Mouse (Mus musculus) heart, embryonic 14.5 days (tissue): ENCODE data around the gene Ttc39a. TPM values are rescaled to one million over a fixed set of nuclear protein-coding genes. Genes with fewer than 3 reads are reported as not detected.
A peak's percentile ranks its signal among the peaks of the same experiment; 100 is the strongest.

Source experiments
- ATAC-seq: fragments of 200-750 bp; cut with Nextera tagmentation; 2 replicates; pipeline ENCODE4 v1.8.0; 2017; ENCODE audit warnings: low read depth, moderate TSS enrichment; ENCODE audit not compliant: insufficient number of reproducible peaks, insufficient read depth, low FRiP score
- H3K27ac ChIP-seq, 2 experiments: fragments of 200-500 bp in 1 of 2; fragments of 300-500 bp in 1 of 2; sonication (generic) in 1 of 2; replicated peaks in 1 of 2; 2 replicates each; pipeline ENCODE4 v1.5.1; 2012 to 2014; ENCODE audit warnings: low read depth in 2 of 2, low read length in 2 of 2, control low read depth in 1 of 2, mild to moderate bottlenecking in 1 of 2, mixed read lengths in 1 of 2; ENCODE audit not compliant: control insufficient read depth in 1 of 2, insufficient read depth in 1 of 2
- H3K27me3 ChIP-seq: fragments of 300-500 bp; sonication (generic); 2 replicates; pipeline ENCODE4 v1.6.1; 2014; ENCODE audit warnings: mild to moderate bottlenecking, low read length, control low read depth; ENCODE audit not compliant: control insufficient read depth, insufficient read depth
- H3K36me3 ChIP-seq: fragments of 300-500 bp; sonication (generic); 2 replicates; pipeline ENCODE4 v1.6.1; 2014; ENCODE audit warnings: mild to moderate bottlenecking, control low read depth, low read length, mixed read lengths; ENCODE audit not compliant: control insufficient read depth, insufficient read depth
- H3K4me1 ChIP-seq, 2 experiments: fragments of 200-500 bp in 1 of 2; fragments of 300-500 bp in 1 of 2; sonication (generic) in 1 of 2; 2 replicates each; pipeline ENCODE4 v1.6.1; 2012 to 2014; ENCODE audit warnings: low read length in 2 of 2, control low read depth in 1 of 2, mixed read lengths in 1 of 2; ENCODE audit not compliant: control insufficient read depth in 2 of 2, insufficient read depth in 2 of 2
- H3K4me2 ChIP-seq: fragments of 300-500 bp; sonication (generic); 2 replicates; pipeline ENCODE4 v1.6.1; 2014; ENCODE audit warnings: mild to moderate bottlenecking, low read length
- H3K4me3 ChIP-seq, 2 experiments: fragments of 200-500 bp in 1 of 2; fragments of 300-500 bp in 1 of 2; sonication (generic) in 1 of 2; 2 replicates each; pipeline ENCODE4 v1.5.1; 2012 to 2014; ENCODE audit warnings: low read length in 2 of 2, mild to moderate bottlenecking in 2 of 2, control low read depth in 1 of 2, low read depth in 1 of 2, moderate library complexity in 1 of 2; ENCODE audit not compliant: control insufficient read depth in 1 of 2, insufficient read depth in 1 of 2
- H3K9ac ChIP-seq: fragments of 300-500 bp; sonication (generic); 2 replicates; pipeline ENCODE4 v1.6.1; 2014; ENCODE audit warnings: mild to moderate bottlenecking, low read length
- H3K9me3 ChIP-seq: fragments of 300-500 bp; sonication (generic); 2 replicates; pipeline ENCODE4 v1.6.1; 2016; ENCODE audit warnings: low read length, control low read depth; ENCODE audit not compliant: control insufficient read depth
- WGBS: fragments of 180-500 bp; shearing (Covaris S2); extraction: QIAGEN DNeasy Blood & Tissue Kit; methylation state at CpG from one replicate; pipeline ENCODE4 v1.1.7; 2014; 5-methylcytosine and 5-hydroxymethylcytosine counted together
- polyA plus RNA-seq: library from polyadenylated mRNA; unstranded; fragments of >200 nt; fragmentation: Nextera tagmentation; extraction: Ambion mirVana; gene quantifications from 2 replicates; pipeline ENCODE4 v1.2.1, GENCODE M21; 2014

The Ttc39a gene
- polyA plus RNA-seq, 1 experiment from 2014 or later = 7.7 TPM

DNA sequence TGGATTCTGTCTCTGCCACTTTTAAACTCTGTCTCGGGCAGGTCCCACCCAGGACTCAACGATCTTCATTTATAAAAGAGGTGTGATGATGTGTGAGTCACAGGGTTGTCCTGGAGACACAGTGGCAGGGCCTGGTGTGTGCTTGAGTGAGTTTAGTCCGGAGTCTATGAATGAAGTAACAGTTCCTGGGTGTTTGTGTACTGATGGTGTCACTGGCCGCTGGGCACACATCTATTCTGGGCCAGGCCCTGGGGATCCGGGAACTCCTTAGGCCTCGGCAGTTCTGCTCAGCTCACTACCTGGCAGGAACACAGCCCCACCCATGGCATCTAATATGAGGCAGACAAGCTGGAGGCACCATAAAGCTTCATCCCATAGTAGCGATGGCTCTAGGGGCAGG lies 15.2 kb downstream of the Ttc39a start:
- Histone ChIP-seq H3K4me3 (no peak overlapping the region), H3K4me1 (peaks cover 6 to 11% of the 10 kb centered on the region in 2 experiments; a peak in 2 of 4 replicates), H3K9me3 (no peaks in the 10 kb centered on the region), H3K4me2 (no peak overlapping the region), H3K9ac (no peak overlapping the region), H3K27ac (no peak overlapping the region), H3K36me3 (no peaks in the 10 kb centered on the region; the same call in 1 of the 2 replicates), H3K27me3 (no peaks in the 10 kb centered on the region)
- WGBS = 63% methylated on average over 7 of the region's 7 CpGs
- no peak for ATAC-seq

DNA sequence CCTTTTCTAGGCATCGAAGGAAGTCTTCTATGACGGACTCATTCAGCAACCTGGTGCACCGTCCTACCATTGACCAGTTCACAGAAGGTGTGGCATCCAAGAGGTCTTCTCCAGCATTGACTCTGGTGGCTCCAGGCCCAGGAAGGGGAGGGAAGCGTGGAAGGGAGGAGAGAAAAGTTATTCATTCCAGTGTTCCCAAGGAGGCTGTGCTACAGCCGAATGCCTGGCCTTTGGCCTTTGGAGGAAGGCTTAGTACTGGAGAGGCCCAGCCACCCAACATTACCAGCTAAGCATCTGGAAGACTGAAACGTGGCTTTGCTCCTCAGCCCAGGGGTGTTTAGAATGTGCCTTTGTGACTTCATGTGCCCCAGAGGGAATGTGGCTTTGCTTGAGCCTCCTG lies 16.0 kb downstream of the Ttc39a start:
- Histone ChIP-seq H3K4me3 (no peak overlapping the region), H3K9me3 (no peaks in the 10 kb centered on the region), H3K9ac (no peak overlapping the region), H3K36me3 (no peaks in the 10 kb centered on the region; the same call in 1 of the 2 replicates), H3K27me3 (no peaks in the 10 kb centered on the region), H3K4me2 (no peak overlapping the region), H3K27ac (no peak overlapping the region), H3K4me1 (peaks cover 6 to 11% of the 10 kb centered on the region in 2 experiments; a peak in 2 of 4 replicates)
- ATAC-seq = no peak
- 75% methylated on average over 6 of the region's 6 CpGs for WGBS

DNA sequence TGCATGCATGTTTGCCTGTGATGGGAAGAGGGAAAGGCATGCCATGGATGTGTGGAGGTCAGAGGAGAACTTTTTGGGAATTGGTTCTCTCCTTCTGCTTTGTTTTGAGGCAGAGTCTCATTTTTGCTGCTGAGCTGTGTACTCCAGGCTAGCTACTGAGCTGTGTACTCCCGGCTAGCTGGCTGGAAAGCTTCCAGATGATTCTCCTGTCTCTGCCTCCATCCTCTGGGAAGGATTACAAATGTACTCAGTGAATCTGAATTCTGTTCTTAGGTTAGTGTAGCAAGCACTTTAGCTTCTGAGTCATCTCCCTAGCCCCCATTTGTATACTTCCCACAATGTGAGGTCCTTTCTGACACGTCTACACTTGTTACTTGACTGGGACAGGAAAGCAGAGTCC lies 17.0 kb downstream of the Ttc39a start:
- Histone ChIP-seq H3K27me3 (no peaks in the 10 kb centered on the region), H3K27ac (no peak overlapping the region), H3K9me3 (no peaks in the 10 kb centered on the region), H3K4me2 (no peak overlapping the region), H3K4me3 (no peak overlapping the region), H3K36me3 (no peaks in the 10 kb centered on the region; the same call in 1 of the 2 replicates), H3K4me1 (peaks cover 6 to 11% of the 10 kb centered on the region in 2 experiments; a peak in 2 of 4 replicates), H3K9ac (no peak overlapping the region)
- WGBS = 51% methylated on average over 2 of the region's 2 CpGs
- no peak for ATAC-seq

DNA sequence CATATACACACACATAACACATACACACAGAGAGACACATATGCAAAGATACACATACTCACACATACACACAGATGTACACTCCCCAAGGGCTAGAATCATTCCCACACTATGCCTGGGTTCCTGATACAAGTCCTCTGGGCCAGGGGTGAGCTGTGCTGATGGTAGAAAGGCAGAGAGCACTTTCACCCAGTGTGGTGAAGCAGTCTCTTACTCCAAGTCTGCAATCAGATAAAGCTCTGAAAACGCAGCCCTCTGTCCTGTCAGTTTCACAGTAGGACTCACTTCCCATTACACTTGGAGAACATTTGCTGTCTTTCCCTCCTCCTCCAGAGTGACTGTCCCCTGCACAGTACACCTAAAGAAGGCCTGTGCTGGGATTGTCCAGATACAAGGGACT lies 20.6 kb downstream of the Ttc39a start:
- Histone ChIP-seq H3K9ac (no peak overlapping the region), H3K4me2 (no peak overlapping the region), H3K27me3 (no peaks in the 10 kb centered on the region), H3K27ac (no peak overlapping the region), H3K36me3 (no peaks in the 10 kb centered on the region; the same call in 1 of the 2 replicates), H3K4me3 (no peak overlapping the region), H3K9me3 (no peaks in the 10 kb centered on the region), H3K4me1 (peaks cover 0 to 5% of the 10 kb centered on the region in 2 experiments; a peak in 2 of 4 replicates)
- ATAC-seq = no peak
- 19% methylated on average over 1 of the region's 1 CpGs for WGBS

DNA sequence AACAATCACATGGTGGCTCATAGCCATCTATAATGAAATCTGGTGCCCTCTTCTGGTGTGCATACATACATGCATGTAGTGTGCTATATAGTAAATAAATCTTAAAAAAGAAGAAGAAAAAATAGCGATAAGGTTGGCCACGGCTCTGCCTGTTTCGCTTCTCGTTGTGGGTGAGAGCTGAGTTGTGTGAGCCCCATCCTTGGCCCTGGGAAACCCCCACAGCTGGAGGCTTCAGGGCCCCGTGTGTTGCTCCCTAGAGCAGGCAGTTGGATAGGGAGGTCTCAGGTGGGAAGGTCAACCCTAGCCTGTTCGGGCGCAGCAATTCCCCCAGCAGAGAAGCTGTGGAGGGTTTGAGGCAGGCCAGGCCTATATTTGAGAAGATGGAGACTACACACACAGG lies 23.8 kb downstream of the Ttc39a start:
- Histone ChIP-seq H3K9me3 (no peaks in the 10 kb centered on the region), H3K36me3 (no peaks in the 10 kb centered on the region), H3K27me3 (no peaks in the 10 kb centered on the region), H3K4me3 (no peak overlapping the region), H3K4me2 (no peak overlapping the region), H3K4me1 (peaks cover 14 to 16% of the 10 kb centered on the region in 2 experiments), H3K27ac (no peak overlapping the region), H3K9ac (no peak overlapping the region)
- WGBS = 96% methylated on average over 7 of the region's 7 CpGs
- no peak for ATAC-seq

DNA sequence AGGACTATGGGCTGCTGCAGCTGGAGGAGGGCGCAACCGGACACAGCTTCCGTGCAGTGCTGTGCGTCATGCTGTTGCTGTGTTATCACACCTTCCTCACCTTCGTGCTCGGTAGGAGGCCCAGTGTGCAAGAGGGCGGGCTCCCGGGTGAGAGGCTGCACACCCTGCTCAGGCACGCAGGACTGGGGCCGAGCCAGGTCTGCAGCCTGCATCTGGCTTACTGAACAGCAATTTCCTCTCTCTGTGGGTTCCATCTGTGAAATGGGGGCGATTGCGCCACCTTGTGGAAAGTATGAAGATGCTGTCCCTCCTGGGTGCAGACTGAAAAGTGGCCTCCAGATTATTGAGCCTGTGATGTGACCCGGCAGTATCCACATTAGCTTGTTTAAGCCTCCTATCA lies 24.4 kb downstream of the Ttc39a start:
- Histone ChIP-seq H3K27ac (no peak overlapping the region), H3K9ac (no peak overlapping the region), H3K27me3 (no peaks in the 10 kb centered on the region), H3K36me3 (no peaks in the 10 kb centered on the region), H3K9me3 (no peaks in the 10 kb centered on the region), H3K4me3 (no peak overlapping the region), H3K4me2 (no peak overlapping the region), H3K4me1 (peaks cover 14 to 16% of the 10 kb centered on the region in 2 experiments)
- ATAC-seq = peak; percentile 24; the same call in 1 of the 2 replicates
- WGBS = 45% methylated on average over 13 of the region's 13 CpGs

DNA sequence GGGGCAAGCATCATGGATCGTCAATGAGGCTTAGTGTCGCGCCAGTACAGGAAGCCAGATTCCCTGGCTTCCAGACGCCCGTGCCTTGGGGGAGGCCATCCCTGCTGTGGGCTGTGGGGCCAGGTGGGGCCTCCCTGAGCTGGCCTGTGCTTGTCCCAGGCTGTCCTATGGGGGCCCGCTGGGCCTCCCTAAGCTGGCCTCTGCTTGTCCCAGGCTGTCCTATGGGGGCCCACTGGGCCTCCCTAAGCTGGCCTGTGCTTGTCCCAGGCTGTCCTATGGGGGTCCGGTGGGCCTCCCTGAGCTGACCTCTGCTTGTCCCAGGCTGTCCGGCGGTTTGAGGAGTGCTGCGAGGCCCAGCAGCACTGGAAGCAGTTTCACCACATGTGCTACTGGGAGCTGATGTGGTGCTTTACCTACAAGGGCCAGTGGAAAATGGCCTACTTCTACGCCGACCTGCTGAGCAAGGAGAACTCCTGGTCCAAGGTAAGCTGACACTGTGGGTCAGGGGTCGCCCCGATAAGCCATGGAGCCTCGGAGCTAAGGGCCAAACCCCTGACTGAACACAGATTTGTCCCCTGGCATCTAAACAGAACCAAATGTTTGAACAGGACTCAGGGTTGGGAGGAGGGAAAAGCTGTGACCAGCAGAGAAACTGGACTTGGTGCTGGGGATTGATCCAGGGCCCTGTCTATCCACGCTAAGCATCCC lies 26.4 kb downstream of the Ttc39a start:
- Histone ChIP-seq H3K9me3 (no peaks in the 10 kb centered on the region), H3K9ac (no peak overlapping the region), H3K4me2 (no peak overlapping the region), H3K4me3 (no peak overlapping the region), H3K27ac (no peak overlapping the region), H3K4me1 (peaks cover 14 to 16% of the 10 kb centered on the region in 2 experiments), H3K27me3 (no peaks in the 10 kb centered on the region), H3K36me3 (no peaks in the 10 kb centered on the region)
- ATAC-seq = no peak
- 70% methylated on average over 16 of the region's 16 CpGs for WGBS
